Mouse (Mus musculus): ENCODE data around the gene Lactb. TPM values are rescaled to one million over a fixed set of nuclear protein-coding genes. Genes with fewer than 3 reads are reported as not detected.
A peak's percentile ranks its signal among the peaks of the same experiment; 100 is the strongest.

The Lactb gene
- polyA plus RNA-seq, 1 experiment from 2014 or later, result 16.0 TPM

GRCm38 (mm10) chr9:66961478-66961877 is 13.8 kb downstream of the Lactb start:
- no peaks in the 10 kb centered on the region for H3K9me3 ChIP-seq (ENCODE audit: low read length)
- no peak overlapping the region for H3K27ac ChIP-seq (ENCODE audit: low read length)
- H3K9ac ChIP-seq (replicated peaks; ENCODE audit: low read length), result no peak overlapping the region
- no peak overlapping the region for H3K4me3 ChIP-seq (ENCODE audit: low read length)
- H3K4me1 ChIP-seq (ENCODE audit: insufficient read depth, low read length), result no peaks in the 10 kb centered on the region
- ATAC-seq (ENCODE audit: low FRiP score, low TSS enrichment), result no peak
- no peaks in the 10 kb centered on the region for H3K27me3 ChIP-seq (ENCODE audit: insufficient read depth, low read length)
- no peaks in the 10 kb centered on the region for H3K36me3 ChIP-seq (ENCODE audit: insufficient read depth, low read length)
- no peak overlapping the region for H3K4me2 ChIP-seq (replicated peaks; ENCODE audit: low read depth, low read length)
- 76% methylated on average over 3 of the region's 3 CpGs for WGBS

- H3K27ac ChIP-seq (ENCODE audit: low read length), result no peak overlapping the region
- 0 out of 2 replicates have a peak, but pooled peaks cover 3% of the 10 kb centered on the region for H3K36me3 ChIP-seq (ENCODE audit: insufficient read depth, low read length)
- H3K9ac ChIP-seq (replicated peaks; ENCODE audit: low read length), result no peak overlapping the region
- no peak overlapping the region for H3K4me3 ChIP-seq (ENCODE audit: low read length)
- no peaks in the 10 kb centered on the region for H3K9me3 ChIP-seq (ENCODE audit: low read length)
- no peak overlapping the region for H3K4me2 ChIP-seq (replicated peaks; ENCODE audit: low read depth, low read length)
- no peaks in the 10 kb centered on the region for H3K27me3 ChIP-seq (ENCODE audit: insufficient read depth, low read length)
- no peak for ATAC-seq (ENCODE audit: low FRiP score, low TSS enrichment)
- WGBS, result 89% methylated on average over 3 of the region's 3 CpGs
- no peaks in the 10 kb centered on the region for H3K4me1 ChIP-seq (ENCODE audit: insufficient read depth, low read length)
Observed at GRCm38 (mm10) chr9:66957451-66957850, 17.8 kb downstream of the Lactb start.

- Histone ChIP-seq H3K36me3 (ENCODE audit: insufficient read depth, low read length) (peaks cover 14% of the 10 kb centered on the region), H3K4me3 (ENCODE audit: low read length) (no peak overlapping the region), H3K9ac (replicated peaks; ENCODE audit: low read length) (no peak overlapping the region), H3K9me3 (ENCODE audit: low read length) (no peaks in the 10 kb centered on the region), H3K27me3 (ENCODE audit: insufficient read depth, low read length) (no peaks in the 10 kb centered on the region), H3K4me1 (ENCODE audit: insufficient read depth, low read length) (no peaks in the 10 kb centered on the region), H3K27ac (ENCODE audit: low read length) (no peak overlapping the region), H3K4me2 (replicated peaks; ENCODE audit: low read depth, low read length) (no peak overlapping the region)
- 79% methylated on average over 2 of the region's 2 CpGs for WGBS
- no peak for ATAC-seq (ENCODE audit: low FRiP score, low TSS enrichment)
Observed at GRCm38 (mm10) chr9:66952886-66953285, 22.4 kb downstream of the Lactb start.

GRCm38 (mm10) chr9:66952321-66952720 is 23.0 kb downstream of the Lactb start:
- Histone ChIP-seq H3K4me3 (ENCODE audit: low read length) (no peak overlapping the region), H3K9ac (replicated peaks; ENCODE audit: low read length) (0 out of 2 replicates have a peak overlapping the region, but pooled peaks have one; percentile 8), H3K27me3 (ENCODE audit: insufficient read depth, low read length) (no peaks in the 10 kb centered on the region), H3K9me3 (ENCODE audit: low read length) (no peaks in the 10 kb centered on the region), H3K36me3 (ENCODE audit: insufficient read depth, low read length) (peaks cover 16% of the 10 kb centered on the region), H3K4me1 (ENCODE audit: insufficient read depth, low read length) (no peaks in the 10 kb centered on the region), H3K4me2 (replicated peaks; ENCODE audit: low read depth, low read length) (no peak overlapping the region), H3K27ac (ENCODE audit: low read length) (no peak overlapping the region)
- WGBS, result 81% methylated on average over 8 of the region's 8 CpGs
- no peak for ATAC-seq (ENCODE audit: low FRiP score, low TSS enrichment)

- H3K27ac ChIP-seq (ENCODE audit: low read length), result no peak overlapping the region
- H3K4me1 ChIP-seq (ENCODE audit: insufficient read depth, low read length), result no peaks in the 10 kb centered on the region; the same call in 1 of the 2 replicates
- no peak overlapping the region for H3K4me2 ChIP-seq (replicated peaks; ENCODE audit: low read depth, low read length)
- peaks cover 14% of the 10 kb centered on the region for H3K36me3 ChIP-seq (ENCODE audit: insufficient read depth, low read length)
- no peaks in the 10 kb centered on the region for H3K27me3 ChIP-seq (ENCODE audit: insufficient read depth, low read length)
- ATAC-seq (ENCODE audit: low FRiP score, low TSS enrichment), result no peak
- H3K4me3 ChIP-seq (ENCODE audit: low read length), result no peak overlapping the region
- no peak overlapping the region for H3K9ac ChIP-seq (replicated peaks; ENCODE audit: low read length)
- H3K9me3 ChIP-seq (ENCODE audit: low read length), result no peaks in the 10 kb centered on the region
- 91% methylated on average over 2 of the region's 2 CpGs for WGBS
Observed at GRCm38 (mm10) chr9:66948536-66948935, 26.7 kb downstream of the Lactb start.

- Histone ChIP-seq H3K27ac (ENCODE audit: low read length) (peak within 1 kb of the TSS; percentile 98), H3K4me1 (ENCODE audit: insufficient read depth, low read length) (no peaks in the 10 kb centered on the region; the same call in 1 of the 2 replicates), H3K4me3 (ENCODE audit: low read length) (peak within 1 kb of the TSS; percentile 88), H3K4me2 (replicated peaks; ENCODE audit: low read depth, low read length) (peak within 1 kb of the TSS; percentile 77), H3K27me3 (ENCODE audit: insufficient read depth, low read length) (no peaks in the 10 kb centered on the region), H3K9ac (replicated peaks; ENCODE audit: low read length) (peak within 1 kb of the TSS; percentile 98), H3K36me3 (ENCODE audit: insufficient read depth, low read length) (peaks cover 11% of the 10 kb centered on the region), H3K9me3 (ENCODE audit: low read length) (no peaks in the 10 kb centered on the region)
- under 1% methylated on average over 71 of the region's 77 CpGs for WGBS
- peak; percentile 98 for ATAC-seq (ENCODE audit: low FRiP score, low TSS enrichment)
Observed at GRCm38 (mm10) chr9:66945647-66946641, 29.3 kb downstream of the Lactb start, which contains the start of gene Rps27l. Gene Rps27l (plus strand): TSS chr9:66946086.

- peak overlapping the region; percentile 98 for H3K9ac ChIP-seq (replicated peaks; ENCODE audit: low read length)
- H3K9me3 ChIP-seq (ENCODE audit: low read length), result no peaks in the 10 kb centered on the region
- no peaks in the 10 kb centered on the region; the same call in 1 of the 2 replicates for H3K4me1 ChIP-seq (ENCODE audit: insufficient read depth, low read length)
- peaks cover 11% of the 10 kb centered on the region for H3K36me3 ChIP-seq (ENCODE audit: insufficient read depth, low read length)
- peak overlapping the region; percentile 88 for H3K4me3 ChIP-seq (ENCODE audit: low read length)
- H3K27me3 ChIP-seq (ENCODE audit: insufficient read depth, low read length), result no peaks in the 10 kb centered on the region
- H3K27ac ChIP-seq (ENCODE audit: low read length), result peak overlapping the region; percentile 98
- 10% methylated on average over 4 of the region's 4 CpGs for WGBS
- H3K4me2 ChIP-seq (replicated peaks; ENCODE audit: low read depth, low read length), result peak overlapping the region; percentile 77
- no peak for ATAC-seq (ENCODE audit: low FRiP score, low TSS enrichment)
Observed at GRCm38 (mm10) chr9:66945161-66945560, 30.1 kb downstream of the Lactb start.

GRCm38 (mm10) chr9:66938836-66939235 is 36.4 kb downstream of the Lactb start:
- no peak for ATAC-seq (ENCODE audit: low FRiP score, low TSS enrichment)
- WGBS, result 7% methylated on average over 4 of the region's 4 CpGs

GRCm38 (mm10) chr9:66937507-66937906 is 37.8 kb downstream of the Lactb start:
- 57% methylated on average over 8 of the region's 8 CpGs for WGBS
- no peak overlapping the region for H3K4me3 ChIP-seq (ENCODE audit: low read length)
- H3K27me3 ChIP-seq (ENCODE audit: insufficient read depth, low read length), result no peaks in the 10 kb centered on the region
- no peaks in the 10 kb centered on the region for H3K9me3 ChIP-seq (ENCODE audit: low read length)
- H3K4me1 ChIP-seq (ENCODE audit: insufficient read depth, low read length), result no peaks in the 10 kb centered on the region
- H3K9ac ChIP-seq (replicated peaks; ENCODE audit: low read length), result no peak overlapping the region
- H3K4me2 ChIP-seq (replicated peaks; ENCODE audit: low read depth, low read length), result no peak overlapping the region
- H3K36me3 ChIP-seq (ENCODE audit: insufficient read depth, low read length), result no peaks in the 10 kb centered on the region
- no peak overlapping the region for H3K27ac ChIP-seq (ENCODE audit: low read length)
- ATAC-seq (ENCODE audit: low FRiP score, low TSS enrichment), result no peak

More at GRCm38 (mm10) chr9:66938836-66939235, 36.4 kb downstream of the Lactb start:
- H3K9ac ChIP-seq (replicated peaks; ENCODE audit: low read length), result no peak overlapping the region
- H3K27ac ChIP-seq (ENCODE audit: low read length), result no peak overlapping the region
- H3K27me3 ChIP-seq (ENCODE audit: insufficient read depth, low read length), result no peaks in the 10 kb centered on the region
- no peak overlapping the region for H3K4me3 ChIP-seq (ENCODE audit: low read length)
- H3K36me3 ChIP-seq (ENCODE audit: insufficient read depth, low read length), result no peaks in the 10 kb centered on the region
- H3K4me2 ChIP-seq (replicated peaks; ENCODE audit: low read depth, low read length), result no peak overlapping the region
- H3K9me3 ChIP-seq (ENCODE audit: low read length), result no peaks in the 10 kb centered on the region
- H3K4me1 ChIP-seq (ENCODE audit: insufficient read depth, low read length), result no peaks in the 10 kb centered on the region

Data from kidney, embryonic 16.5 days (tissue).